Mouse (Mus musculus): ENCODE results near the gene Ak8. TPM values are rescaled to one million over a fixed set of nuclear protein-coding genes. Genes with fewer than 3 reads are reported as not detected.

Ak8 gene
- polyA plus RNA-seq, 1 experiment from 2014 or later, result 0.81 TPM

- H3K4me3 ChIP-seq (replicated peaks), result no peak overlapping the region
- H3K4me2 ChIP-seq, result no peak overlapping the region
- H3K36me3 ChIP-seq, result peaks cover 20% of the 10 kb centered on the region
- WGBS, result 74% methylated on average over 3 of the region's 3 CpGs
- H3K27me3 ChIP-seq (replicated peaks), result no peaks in the 10 kb centered on the region
- no peaks in the 10 kb centered on the region for H3K9me3 ChIP-seq
- no peaks in the 10 kb centered on the region for H3K4me1 ChIP-seq
- no peak overlapping the region for H3K9ac ChIP-seq
- no peak for ATAC-seq (ENCODE audit: insufficient read depth, low FRiP score, low read depth)
- H3K27ac ChIP-seq, result no peak overlapping the region
These were observed 152.6 kb downstream of the Ak8 start for GRCm38 (mm10) chr2:28852594-28852993.

GRCm38 (mm10) chr2:28855773-28856172 lies 155.8 kb downstream of the Ak8 start:
- Histone ChIP-seq H3K4me2 (no peak overlapping the region), H3K9ac (no peak overlapping the region), H3K9me3 (no peaks in the 10 kb centered on the region), H3K27ac (no peak overlapping the region), H3K4me3 (replicated peaks) (no peak overlapping the region), H3K27me3 (replicated peaks) (no peaks in the 10 kb centered on the region), H3K4me1 (no peaks in the 10 kb centered on the region), H3K36me3 (peaks cover 22% of the 10 kb centered on the region)
- no peak for ATAC-seq (ENCODE audit: insufficient read depth, low FRiP score, low read depth)
- WGBS, result 91% methylated on average over 2 of the region's 2 CpGs

- H3K27ac ChIP-seq, result no peak overlapping the region
- 88% methylated on average over 4 of the region's 4 CpGs for WGBS
- H3K4me1 ChIP-seq, result no peaks in the 10 kb centered on the region
- no peaks in the 10 kb centered on the region for H3K9me3 ChIP-seq
- peaks cover 37% of the 10 kb centered on the region for H3K36me3 ChIP-seq
- no peak for ATAC-seq (ENCODE audit: insufficient read depth, low FRiP score, low read depth)
- no peak overlapping the region for H3K9ac ChIP-seq
- H3K27me3 ChIP-seq (replicated peaks), result no peaks in the 10 kb centered on the region
- H3K4me3 ChIP-seq (replicated peaks), result no peak overlapping the region
- H3K4me2 ChIP-seq, result no peak overlapping the region
These were observed 159.3 kb downstream of the Ak8 start for GRCm38 (mm10) chr2:28859303-28859702.

- no peaks in the 10 kb centered on the region for H3K4me1 ChIP-seq
- no peak overlapping the region for H3K4me2 ChIP-seq
- no peak for ATAC-seq (ENCODE audit: insufficient read depth, low FRiP score, low read depth)
- 91% methylated on average over 8 of the region's 8 CpGs for WGBS
- no peaks in the 10 kb centered on the region for H3K27me3 ChIP-seq (replicated peaks)
- no peak overlapping the region for H3K9ac ChIP-seq
- H3K27ac ChIP-seq, result no peak overlapping the region
- peaks cover 38% of the 10 kb centered on the region for H3K36me3 ChIP-seq
- H3K4me3 ChIP-seq (replicated peaks), result no peak overlapping the region
- no peaks in the 10 kb centered on the region for H3K9me3 ChIP-seq
These were observed 160.9 kb downstream of the Ak8 start for GRCm38 (mm10) chr2:28860678-28861423.

Small RNA genes lying within 50 kb of the gene (microRNA-seq; reads per million reads assigned to microRNA genes)
- 0.77 reads per million for gene Mir3088

Other genes with a start within 250 kb of the Ak8 start
- gene 1700007K13Rik, start 233.8 kb upstream of the Ak8 start, polyA plus RNA-seq (2015; fragmentation: Nextera tagmentation; extraction: Ambion mirVana), result 0.72 and 0.85 TPM in 2 replicates
- gene Mrps2, start 232.1 kb upstream of the Ak8 start, polyA plus RNA-seq (2015; fragmentation: Nextera tagmentation; extraction: Ambion mirVana), result 51.8 and 54.6 TPM in 2 replicates
- 2.7 and 3.2 TPM in 2 replicates for gene Gbgt1, start 203.3 kb upstream of the Ak8 start, polyA plus RNA-seq (2015; fragmentation: Nextera tagmentation; extraction: Ambion mirVana)
- 8.5 and 8.8 TPM in 2 replicates for gene Gm10134, start 194.1 kb upstream of the Ak8 start, polyA plus RNA-seq (2015; fragmentation: Nextera tagmentation; extraction: Ambion mirVana)
- 27.5 and 30.9 TPM in 2 replicates for gene Ralgds, start 187.0 kb upstream of the Ak8 start, polyA plus RNA-seq (2015; fragmentation: Nextera tagmentation; extraction: Ambion mirVana)
- gene Cel, start 136.8 kb upstream of the Ak8 start, polyA plus RNA-seq (2015; fragmentation: Nextera tagmentation; extraction: Ambion mirVana), result 412 and 563 TPM in 2 replicates
- 33.6 and 41.8 TPM in 2 replicates for gene Gtf3c5, start 116.4 kb upstream of the Ak8 start, polyA plus RNA-seq (2015; fragmentation: Nextera tagmentation; extraction: Ambion mirVana)
- 3.1 and 6.9 TPM in 2 replicates for gene Gfi1b, start 78.2 kb upstream of the Ak8 start, polyA plus RNA-seq (2015; fragmentation: Nextera tagmentation; extraction: Ambion mirVana)
- gene Tsc1, start 58.9 kb upstream of the Ak8 start, polyA plus RNA-seq (2015; fragmentation: Nextera tagmentation; extraction: Ambion mirVana), result 18.7 and 18.9 TPM in 2 replicates
- 2.2 and 2.6 TPM in 2 replicates for gene Spaca9, start 437 bp upstream of the Ak8 start, polyA plus RNA-seq (2015; fragmentation: Nextera tagmentation; extraction: Ambion mirVana)
- gene Gtf3c4, start 140.2 kb downstream of the Ak8 start, polyA plus RNA-seq (2015; fragmentation: Nextera tagmentation; extraction: Ambion mirVana), result 12.0 and 12.5 TPM in 2 replicates
- 12.6 and 13.2 TPM in 2 replicates for gene Ddx31, start 140.2 kb downstream of the Ak8 start, polyA plus RNA-seq (2015; fragmentation: Nextera tagmentation; extraction: Ambion mirVana)
- gene Barhl1, start 216.5 kb downstream of the Ak8 start, polyA plus RNA-seq (2015; fragmentation: Nextera tagmentation; extraction: Ambion mirVana), result 0.12 TPM in 1 of 2 replicates, not detected in the other

Data from stomach, embryonic 15.5 days (tissue).